Mouse (Mus musculus) hindbrain, embryonic 14.5 days (tissue): Measurements from ENCODE around the gene Nbeal2. TPM values are rescaled to one million over a fixed set of nuclear protein-coding genes. Genes with fewer than 3 reads are reported as not detected.

Experiments used
- ATAC-seq: fragments of 200-750 bp; cut with Nextera tagmentation; 2 replicates; pipeline ENCODE4 v1.8.0; 2017; ENCODE audit warnings: moderate number of reproducible peaks, mild to moderate bottlenecking, moderate TSS enrichment, moderate library complexity; ENCODE audit not compliant: low FRiP score
- DNase-seq: peaks from one replicate; pipeline ENCODE4 v3.0.0-alpha.2; 2015; ENCODE audit warnings: low spot score
- H3K27ac ChIP-seq: fragments of 300-500 bp; sonication (generic); 2 replicates; pipeline ENCODE4 v1.5.1; 2014; ENCODE audit warnings: mild to moderate bottlenecking, moderate library complexity
- H3K27me3 ChIP-seq: fragments of 300-500 bp; sonication (generic); 2 replicates; pipeline ENCODE4 v1.6.1; 2014; ENCODE audit warnings: mild to moderate bottlenecking, low read length, mixed read lengths; ENCODE audit not compliant: control insufficient read depth, insufficient read depth
- H3K36me3 ChIP-seq: fragments of 300-500 bp; sonication (generic); replicated peaks from 2 replicates; pipeline ENCODE4 v1.6.1; 2014; ENCODE audit not compliant: control insufficient read depth, insufficient read depth
- H3K4me1 ChIP-seq: fragments of 300-500 bp; sonication (generic); replicated peaks from 2 replicates; pipeline ENCODE4 v1.6.1; 2014; ENCODE audit warnings: antibody characterized with exemption, low read length, mixed read lengths; ENCODE audit not compliant: control insufficient read depth, insufficient read depth
- H3K4me2 ChIP-seq: fragments of 300-500 bp; sonication (generic); replicated peaks from 2 replicates; pipeline ENCODE4 v1.6.1; 2014; ENCODE audit warnings: mild to moderate bottlenecking, moderate library complexity
- H3K4me3 ChIP-seq: fragments of 300-500 bp; sonication (generic); replicated peaks from 2 replicates; pipeline ENCODE4 v1.5.1; 2014; ENCODE audit warnings: mild to moderate bottlenecking, low read length
- H3K9ac ChIP-seq: fragments of 300-500 bp; sonication (generic); 2 replicates; pipeline ENCODE4 v1.6.1; 2014
- H3K9me3 ChIP-seq: fragments of 300-500 bp; sonication (generic); 2 replicates; pipeline ENCODE4 v1.6.1; 2016; ENCODE audit warnings: low read length; ENCODE audit not compliant: control insufficient read depth
- WGBS: fragments of 180-500 bp; shearing (Covaris S2); extraction: QIAGEN DNeasy Blood & Tissue Kit; methylation state at CpG from one replicate; pipeline ENCODE4 v1.1.7; 2014; 5-methylcytosine and 5-hydroxymethylcytosine counted together
- polyA plus RNA-seq: library from polyadenylated mRNA; unstranded; fragments of >200 nt; fragmentation: Nextera tagmentation; extraction: Ambion mirVana; gene quantifications from 2 replicates; pipeline ENCODE4 v1.2.1, GENCODE M21; 2014

The Nbeal2 gene
- polyA plus RNA-seq, 1 experiment from 2014 or later = 4.0 TPM

GRCm38 (mm10) chr9:110655651-110656007 lies 1.7 kb upstream of the Nbeal2 start:
- peak overlapping the region; percentile 69 for H3K4me2 ChIP-seq
- peak overlapping the region; percentile 89 for H3K9ac ChIP-seq
- DNase-seq = no peak
- H3K27ac ChIP-seq = peak overlapping the region; percentile 97
- H3K4me1 ChIP-seq = peaks cover 34% of the 10 kb centered on the region
- peaks cover 13% of the 10 kb centered on the region; the same call in 1 of the 2 replicates for H3K36me3 ChIP-seq
- peaks cover 24% of the 10 kb centered on the region for H3K27me3 ChIP-seq
- 88% methylated on average over 10 of the region's 10 CpGs for WGBS
- H3K4me3 ChIP-seq = peak overlapping the region; percentile 73
- H3K9me3 ChIP-seq = no peaks in the 10 kb centered on the region
- no peak for ATAC-seq

- 81% methylated on average over 19 of the region's 19 CpGs for WGBS
- peaks cover 24% of the 10 kb centered on the region for H3K27me3 ChIP-seq
- H3K9me3 ChIP-seq = no peaks in the 10 kb centered on the region
- peaks cover 34% of the 10 kb centered on the region for H3K4me1 ChIP-seq
- ATAC-seq = no peak
- H3K4me2 ChIP-seq = peak overlapping the region; percentile 98
- no peak for DNase-seq
- H3K4me3 ChIP-seq = peak overlapping the region; percentile 72
- peak overlapping the region; percentile 66; the same call in 1 of the 2 replicates for H3K9ac ChIP-seq
- H3K36me3 ChIP-seq = peaks cover 11% of the 10 kb centered on the region; the same call in 1 of the 2 replicates
- no peak overlapping the region for H3K27ac ChIP-seq
Measured at GRCm38 (mm10) chr9:110654726-110655650, 1.0 kb upstream of the Nbeal2 start.

- peaks cover 38% of the 10 kb centered on the region for H3K4me1 ChIP-seq
- H3K36me3 ChIP-seq = no peaks in the 10 kb centered on the region
- H3K27ac ChIP-seq = no peak overlapping the region
- H3K4me2 ChIP-seq = peak overlapping the region; percentile 98
- WGBS = 17% methylated on average over 14 of the region's 14 CpGs
- ATAC-seq (no peak), DNase-seq (no peak)
- peaks cover 24% of the 10 kb centered on the region for H3K27me3 ChIP-seq
- peak overlapping the region; percentile 72 for H3K4me3 ChIP-seq
- H3K9ac ChIP-seq = peak overlapping the region; percentile 66
- no peaks in the 10 kb centered on the region for H3K9me3 ChIP-seq
Measured at GRCm38 (mm10) chr9:110652963-110653654, 852 bp downstream of the Nbeal2 start.

- Histone ChIP-seq H3K36me3 (no peaks in the 10 kb centered on the region), H3K9me3 (no peaks in the 10 kb centered on the region), H3K4me2 (peak overlapping the region; percentile 98), H3K4me1 (peaks cover 28% of the 10 kb centered on the region), H3K9ac (no peak overlapping the region), H3K4me3 (no peak overlapping the region), H3K27ac (no peak overlapping the region), H3K27me3 (peaks cover 24% of the 10 kb centered on the region)
- DNase-seq = no peak
- ATAC-seq = no peak
- 35% methylated on average over 13 of the region's 13 CpGs for WGBS
Measured at GRCm38 (mm10) chr9:110651931-110652722, 1.8 kb downstream of the Nbeal2 start.

GRCm38 (mm10) chr9:110649775-110650174 lies 4.2 kb downstream of the Nbeal2 start:
- DNase-seq (peak; percentile 35), ATAC-seq (no peak)
- H3K4me1 ChIP-seq = peaks cover 21% of the 10 kb centered on the region
- no peaks in the 10 kb centered on the region for H3K9me3 ChIP-seq
- H3K27ac ChIP-seq = peak overlapping the region; percentile 63
- H3K4me2 ChIP-seq = no peak overlapping the region; the same call in 1 of the 2 replicates
- no peaks in the 10 kb centered on the region for H3K36me3 ChIP-seq
- H3K27me3 ChIP-seq = peaks cover 24% of the 10 kb centered on the region
- no peak overlapping the region for H3K9ac ChIP-seq
- no peak overlapping the region for H3K4me3 ChIP-seq

GRCm38 (mm10) chr9:110645219-110645618 lies 8.7 kb downstream of the Nbeal2 start:
- Histone ChIP-seq H3K36me3 (no peaks in the 10 kb centered on the region), H3K4me2 (no peak overlapping the region), H3K9ac (no peak overlapping the region), H3K4me3 (no peak overlapping the region), H3K27ac (no peak overlapping the region), H3K4me1 (peaks cover 4% of the 10 kb centered on the region), H3K9me3 (no peaks in the 10 kb centered on the region), H3K27me3 (no peaks in the 10 kb centered on the region)
- ATAC-seq (no peak), DNase-seq (no peak)
- WGBS = 83% methylated on average over 9 of the region's 9 CpGs

- no peaks in the 10 kb centered on the region for H3K27me3 ChIP-seq
- H3K4me3 ChIP-seq = no peak overlapping the region
- no peaks in the 10 kb centered on the region for H3K4me1 ChIP-seq
- no peaks in the 10 kb centered on the region for H3K9me3 ChIP-seq
- H3K36me3 ChIP-seq = no peaks in the 10 kb centered on the region
- no peak overlapping the region for H3K9ac ChIP-seq
- no peak overlapping the region for H3K4me2 ChIP-seq
- ATAC-seq = no peak
- DNase-seq = no peak
- WGBS = 80% methylated on average over 10 of the region's 10 CpGs
- H3K27ac ChIP-seq = no peak overlapping the region
Measured at GRCm38 (mm10) chr9:110644295-110644694, 9.7 kb downstream of the Nbeal2 start.

- H3K4me3 ChIP-seq = no peak overlapping the region
- H3K4me1 ChIP-seq = no peaks in the 10 kb centered on the region
- no peaks in the 10 kb centered on the region for H3K36me3 ChIP-seq
- H3K9me3 ChIP-seq = no peaks in the 10 kb centered on the region
- ATAC-seq (no peak), DNase-seq (no peak)
- H3K27ac ChIP-seq = no peak overlapping the region
- H3K9ac ChIP-seq = no peak overlapping the region
- WGBS = 70% methylated on average over 9 of the region's 9 CpGs
- no peak overlapping the region for H3K4me2 ChIP-seq
- no peaks in the 10 kb centered on the region for H3K27me3 ChIP-seq
Measured at GRCm38 (mm10) chr9:110643787-110644186, 10.2 kb downstream of the Nbeal2 start.
